In genomic region chr2:130293009-130293408, GRCm38 (mm10) we compare ENCODE assay signal across 25 mouse cellular contexts. TPM values are rescaled to one million over a fixed set of nuclear protein-coding genes. Genes with fewer than 3 reads are reported as not detected.
DNase-seq lines count a peak whose midpoint lies in the region; ATAC-seq and TF ChIP-seq lines count a peak whose summit lies in the region.
"Had no signal": no experiment of that assay in that cellular context is flagged by ENCODE, and none has a peak within 500 bp of the region (broad histone marks: within the 10 kb centered on the region; RNA-seq: fewer than 3 reads in every experiment).

No protein-coding gene starts in this region.

- H3K4me3 ChIP-seq in forebrain, embryonic 11.5 days (ENCODE audit: low read depth, low read length), result no peak overlapping the region
- H3K4me3 ChIP-seq in forebrain, embryonic 15.5 days, result no peak overlapping the region
- no peak overlapping the region for H3K4me3 ChIP-seq in intestine, embryonic 15.5 days (replicated peaks)
- H3K4me3 ChIP-seq in intestine, postnatal 0 days (ENCODE audit: low read depth, low read length), result no peak overlapping the region
- H3K4me3 ChIP-seq in midbrain, embryonic 12.5 days, result no peak overlapping the region
- no peak overlapping the region for H3K4me3 ChIP-seq in midbrain, embryonic 14.5 days (replicated peaks; ENCODE audit: low read depth, low read length)
- H3K4me3 ChIP-seq: forebrain, embryonic 13.5 days; heart, embryonic 12.5 days; liver, embryonic 12.5 days; megakaryocyte, embryonic 14.5 days had no signal

- peak overlapping the region; percentile 16 for H3K9ac ChIP-seq in forebrain, embryonic 11.5 days (ENCODE audit: low read length)
- H3K9ac ChIP-seq in forebrain, embryonic 15.5 days (replicated peaks), result no peak overlapping the region
- no peak overlapping the region for H3K9ac ChIP-seq in intestine, embryonic 15.5 days
- no peak overlapping the region for H3K9ac ChIP-seq in intestine, postnatal 0 days (ENCODE audit: low read depth, low read length)
- H3K9ac ChIP-seq in midbrain, embryonic 12.5 days (replicated peaks), result no peak overlapping the region
- H3K9ac ChIP-seq in midbrain, embryonic 14.5 days (replicated peaks; ENCODE audit: low read length), result no peak overlapping the region
- H3K9ac ChIP-seq: forebrain, embryonic 13.5 days; liver, embryonic 12.5 days; liver, postnatal 0 days had no signal

- no peak overlapping the region for H3K27ac ChIP-seq in forebrain, embryonic 11.5 days (ENCODE audit: low read depth, low read length)
- no peak overlapping the region for H3K27ac ChIP-seq in forebrain, embryonic 15.5 days (replicated peaks)
- peak overlapping the region; percentile 13; the same call in 1 of the 2 replicates for H3K27ac ChIP-seq in intestine, embryonic 15.5 days
- H3K27ac ChIP-seq in intestine, postnatal 0 days (ENCODE audit: low read depth, low read length), result no peak overlapping the region
- H3K27ac ChIP-seq in midbrain, embryonic 12.5 days (replicated peaks), result no peak overlapping the region
- H3K27ac ChIP-seq in midbrain, embryonic 14.5 days (replicated peaks; ENCODE audit: low read depth, low read length), result no peak overlapping the region
- H3K27ac ChIP-seq: forebrain, embryonic 13.5 days; liver, embryonic 12.5 days had no signal

- H3K36me3 ChIP-seq in forebrain, embryonic 11.5 days (ENCODE audit: control insufficient read depth, insufficient read depth, low read length), result no peaks in the 10 kb centered on the region
- H3K36me3 ChIP-seq in forebrain, embryonic 15.5 days, result no peaks in the 10 kb centered on the region
- H3K36me3 ChIP-seq in intestine, embryonic 15.5 days, result no peaks in the 10 kb centered on the region
- H3K36me3 ChIP-seq in intestine, postnatal 0 days (ENCODE audit: control insufficient read depth, insufficient read depth), result no peaks in the 10 kb centered on the region
- no peaks in the 10 kb centered on the region for H3K36me3 ChIP-seq in midbrain, embryonic 12.5 days
- H3K36me3 ChIP-seq in midbrain, embryonic 14.5 days (ENCODE audit: control insufficient read depth, insufficient read depth, low read length), result no peaks in the 10 kb centered on the region
- H3K36me3 ChIP-seq: heart, embryonic 12.5 days; liver, embryonic 12.5 days had no signal

- no peak for ATAC-seq in forebrain, embryonic 11.5 days (replicated peaks; ENCODE audit: low FRiP score)
- ATAC-seq in forebrain, embryonic 15.5 days (replicated peaks), result no peak
- no peak for ATAC-seq in intestine, embryonic 15.5 days
- ATAC-seq in intestine, postnatal 0 days, result no peak
- ATAC-seq in midbrain, embryonic 12.5 days (ENCODE audit: low FRiP score, low read depth), result no peak
- ATAC-seq in midbrain, embryonic 14.5 days (ENCODE audit: low FRiP score, low TSS enrichment), result no peak
- peak; percentile 7 for ATAC-seq in megakaryocyte progenitor cell, adult 5-6 weeks (replicated peaks; ENCODE audit: poor library complexity)
- no peak for ATAC-seq in frontal cortex, adult (ENCODE audit: low TSS enrichment)
- ATAC-seq: forebrain, embryonic 13.5 days; liver, embryonic 12.5 days; liver, postnatal 0 days had no signal

- 26% methylated on average over 3 of the region's 3 CpGs for WGBS in forebrain, embryonic 11.5 days
- 63% methylated on average over 3 of the region's 3 CpGs for WGBS in forebrain, embryonic 15.5 days
- WGBS in intestine, embryonic 15.5 days, result 49% methylated on average over 3 of the region's 3 CpGs
- 49% methylated on average over 3 of the region's 3 CpGs for WGBS in intestine, postnatal 0 days
- WGBS in midbrain, embryonic 12.5 days, result 48% methylated on average over 3 of the region's 3 CpGs
- WGBS in midbrain, embryonic 14.5 days, result 39% methylated on average over 3 of the region's 3 CpGs

- H3K4me1 ChIP-seq in forebrain, embryonic 11.5 days (replicated peaks; ENCODE audit: control insufficient read depth, insufficient read depth, low read length), result peaks cover 10% of the 10 kb centered on the region
- H3K4me1 ChIP-seq in forebrain, embryonic 15.5 days, result peaks cover 35% of the 10 kb centered on the region
- peaks cover 24% of the 10 kb centered on the region for H3K4me1 ChIP-seq in intestine, embryonic 15.5 days (replicated peaks)
- H3K4me1 ChIP-seq in intestine, postnatal 0 days (replicated peaks; ENCODE audit: control insufficient read depth, insufficient read depth, low read length), result no peaks in the 10 kb centered on the region
- peaks cover 40% of the 10 kb centered on the region for H3K4me1 ChIP-seq in midbrain, embryonic 12.5 days
- H3K4me1 ChIP-seq in midbrain, embryonic 14.5 days (ENCODE audit: control insufficient read depth, insufficient read depth, low read length), result peaks cover 27% of the 10 kb centered on the region; the same call in 1 of the 2 replicates

- no peaks in the 10 kb centered on the region for H3K9me3 ChIP-seq in forebrain, embryonic 11.5 days (ENCODE audit: control insufficient read depth, low read length)
- no peaks in the 10 kb centered on the region for H3K9me3 ChIP-seq in forebrain, embryonic 15.5 days
- H3K9me3 ChIP-seq in intestine, embryonic 15.5 days, result no peaks in the 10 kb centered on the region
- H3K9me3 ChIP-seq in intestine, postnatal 0 days (ENCODE audit: control insufficient read depth), result no peaks in the 10 kb centered on the region
- no peaks in the 10 kb centered on the region for H3K9me3 ChIP-seq in midbrain, embryonic 12.5 days
- H3K9me3 ChIP-seq in midbrain, embryonic 14.5 days (ENCODE audit: control insufficient read depth, low read length), result no peaks in the 10 kb centered on the region
- H3K9me3 ChIP-seq: forebrain, embryonic 13.5 days; heart, embryonic 12.5 days; liver, embryonic 12.5 days; megakaryocyte, embryonic 14.5 days had no signal

- no peak for TF ChIP-seq CTCF in intestine, postnatal 0 days (IDR thresholded peaks at IDR 0.05; ENCODE audit: low read depth)

- no peak overlapping the region for H3K4me2 ChIP-seq in forebrain, embryonic 11.5 days (ENCODE audit: low read depth, low read length, severe bottlenecking)
- no peak overlapping the region for H3K4me2 ChIP-seq in forebrain, embryonic 15.5 days (replicated peaks)
- H3K4me2 ChIP-seq in intestine, embryonic 15.5 days (replicated peaks), result 0 out of 2 replicates have a peak overlapping the region, but pooled peaks have one; percentile 41
- no peak overlapping the region for H3K4me2 ChIP-seq in intestine, postnatal 0 days (replicated peaks; ENCODE audit: low read depth)
- 0 out of 2 replicates have a peak overlapping the region, but pooled peaks have one; percentile 15 for H3K4me2 ChIP-seq in midbrain, embryonic 12.5 days (replicated peaks)
- H3K4me2 ChIP-seq in midbrain, embryonic 14.5 days (ENCODE audit: low read length), result no peak overlapping the region
- H3K4me2 ChIP-seq: liver, embryonic 12.5 days had no signal

- DNase-seq in forebrain, embryonic 11.5 days (ENCODE audit: low spot score), result no peak
- no peak for DNase-seq in midbrain, embryonic 14.5 days
- DNase-seq: adrenal gland, postnatal 25 days; cerebellum, adult 18-20 months; cerebellum, postnatal 10 days; gastrocnemius, postnatal 25 days; heart, postnatal 4 days; kidney, postnatal 36 days; left cerebral cortex, postnatal 4 days; liver, postnatal 0 days; lung, postnatal 36 days; thymus, adult 2 months; thymus, postnatal 36 days had no signal

- H3K27me3 ChIP-seq in forebrain, embryonic 11.5 days (ENCODE audit: control insufficient read depth, insufficient read depth, low read length), result peaks cover 4% of the 10 kb centered on the region
- H3K27me3 ChIP-seq in forebrain, embryonic 15.5 days, result no peaks in the 10 kb centered on the region
- H3K27me3 ChIP-seq in intestine, embryonic 15.5 days (replicated peaks), result peaks cover 7% of the 10 kb centered on the region; the same call in 1 of the 2 replicates
- H3K27me3 ChIP-seq in intestine, postnatal 0 days (replicated peaks; ENCODE audit: control insufficient read depth, insufficient read depth, low read length), result peaks cover 44% of the 10 kb centered on the region
- H3K27me3 ChIP-seq in midbrain, embryonic 12.5 days, result peaks cover 38% of the 10 kb centered on the region
- no peaks in the 10 kb centered on the region for H3K27me3 ChIP-seq in midbrain, embryonic 14.5 days (ENCODE audit: control insufficient read depth, insufficient read depth, low read length)

RNA-seq across cellular contexts. Expression of gene Ebf4, which starts 2.0 kb away (rescaled TPM):
- polyA plus RNA-seq in forebrain, embryonic 11.5 days (2014; fragmentation: Nextera tagmentation; extraction: Ambion mirVana), result 2.5 and 2.8 TPM in 2 replicates
- polyA plus RNA-seq in forebrain, embryonic 15.5 days (2015; fragmentation: Nextera tagmentation; extraction: Ambion mirVana), result 3.8 and 4.0 TPM in 2 replicates
- 2.2 TPM in 2 replicates for polyA plus RNA-seq in intestine, embryonic 15.5 days (2015; fragmentation: Nextera tagmentation; extraction: Ambion mirVana)
- polyA plus RNA-seq in intestine, postnatal 0 days (2015; fragmentation: Nextera tagmentation; extraction: Ambion mirVana), result 0.85 and 0.86 TPM in 2 replicates
- 2.1 and 2.7 TPM in 2 replicates for polyA plus RNA-seq in midbrain, embryonic 12.5 days (2016; fragmentation: Nextera tagmentation; extraction: Ambion mirVana)
- polyA plus RNA-seq in midbrain, embryonic 14.5 days (2014; fragmentation: Nextera tagmentation; extraction: Ambion mirVana), result 3.6 and 4.7 TPM in 2 replicates
- total RNA-seq in megakaryocyte progenitor cell, adult 5-6 weeks (2015), result not detected in 2 replicates
- total RNA-seq in megakaryocyte progenitor cell, adult 5-6 weeks (2017), result not detected in 2 replicates
- total RNA-seq: monocyte, adult 5-6 weeks had no signal
- polyA plus RNA-seq: G1E had no signal

RNA-seq across cellular contexts. Expression of gene Idh3b, which starts 8.7 kb away (rescaled TPM):
- 138 and 158 TPM in 2 replicates for polyA plus RNA-seq in forebrain, embryonic 11.5 days (2014; fragmentation: Nextera tagmentation; extraction: Ambion mirVana)
- polyA plus RNA-seq in forebrain, embryonic 15.5 days (2015; fragmentation: Nextera tagmentation; extraction: Ambion mirVana), result 165 TPM in 2 replicates
- polyA plus RNA-seq in intestine, embryonic 15.5 days (2015; fragmentation: Nextera tagmentation; extraction: Ambion mirVana), result 247 and 268 TPM in 2 replicates
- 142 and 148 TPM in 2 replicates for polyA plus RNA-seq in intestine, postnatal 0 days (2015; fragmentation: Nextera tagmentation; extraction: Ambion mirVana)
- 126 and 127 TPM in 2 replicates for polyA plus RNA-seq in midbrain, embryonic 12.5 days (2016; fragmentation: Nextera tagmentation; extraction: Ambion mirVana)
- polyA plus RNA-seq in midbrain, embryonic 14.5 days (2014; fragmentation: Nextera tagmentation; extraction: Ambion mirVana), result 166 and 170 TPM in 2 replicates
- total RNA-seq in megakaryocyte progenitor cell, adult 5-6 weeks (2015), result 160 and 172 TPM in 2 replicates
- total RNA-seq in megakaryocyte progenitor cell, adult 5-6 weeks (2017), result 108 and 165 TPM in 2 replicates

RNA-seq across cellular contexts. Expression of gene Nop56, which starts 18.8 kb away (rescaled TPM):
- 375 and 381 TPM in 2 replicates for polyA plus RNA-seq in forebrain, embryonic 11.5 days (2014; fragmentation: Nextera tagmentation; extraction: Ambion mirVana)
- 239 and 271 TPM in 2 replicates for polyA plus RNA-seq in forebrain, embryonic 15.5 days (2015; fragmentation: Nextera tagmentation; extraction: Ambion mirVana)
- 276 and 282 TPM in 2 replicates for polyA plus RNA-seq in intestine, embryonic 15.5 days (2015; fragmentation: Nextera tagmentation; extraction: Ambion mirVana)
- 66.5 and 75.1 TPM in 2 replicates for polyA plus RNA-seq in intestine, postnatal 0 days (2015; fragmentation: Nextera tagmentation; extraction: Ambion mirVana)
- 283 and 313 TPM in 2 replicates for polyA plus RNA-seq in midbrain, embryonic 12.5 days (2016; fragmentation: Nextera tagmentation; extraction: Ambion mirVana)
- polyA plus RNA-seq in midbrain, embryonic 14.5 days (2014; fragmentation: Nextera tagmentation; extraction: Ambion mirVana), result 217 and 235 TPM in 2 replicates
- 433 and 507 TPM in 2 replicates for total RNA-seq in megakaryocyte progenitor cell, adult 5-6 weeks (2015)
- total RNA-seq in megakaryocyte progenitor cell, adult 5-6 weeks (2017), result 455 and 508 TPM in 2 replicates

Comparison
In these comparisons a context has a peak if more than half of its experiments do, and no peak if none do; other contexts are left out.
1. H3K4me2 ChIP-seq: peak in intestine, embryonic 15.5 days (single experiment) and midbrain, embryonic 12.5 days (single experiment); none in forebrain, embryonic 11.5 days (single experiment), forebrain, embryonic 15.5 days (single experiment), intestine, postnatal 0 days (single experiment) and midbrain, embryonic 14.5 days (single experiment).